Mouse (Mus musculus): ENCODE measurements around the gene Slc8a3. TPM values are rescaled to one million over a fixed set of nuclear protein-coding genes. Genes with fewer than 3 reads are reported as not detected.

The Slc8a3 gene
- total and polyA plus RNA-seq, 3 experiments, result not detected

DNA sequence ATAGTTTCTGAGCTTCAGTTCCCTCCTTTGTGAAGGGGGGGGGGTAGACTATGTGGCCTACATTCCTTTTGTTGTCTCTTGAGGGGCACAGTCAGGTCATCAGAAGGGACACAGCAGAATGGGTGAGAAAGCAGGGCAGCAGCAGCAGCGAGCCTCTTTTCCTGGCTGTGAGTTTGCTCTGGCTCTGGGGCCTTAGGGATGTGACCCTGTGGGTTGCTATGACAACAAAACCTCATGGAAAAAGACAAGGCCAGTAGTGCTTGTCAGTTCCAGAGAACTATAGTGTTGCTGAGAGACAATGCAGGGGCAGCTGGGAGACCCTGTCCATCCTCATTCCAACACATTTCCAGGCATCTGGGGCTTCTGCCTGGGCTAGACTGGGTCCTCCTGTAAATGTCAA is 129.8 kb downstream of the Slc8a3 start:
- H3K36me3 ChIP-seq (ENCODE audit: control insufficient read depth in 1 of 2, insufficient read depth in 2 of 2, low read length in 2 of 2), result no peaks in the 10 kb centered on the region
- H3K27ac ChIP-seq (ENCODE audit: control insufficient read depth, low read depth, low read length), result no peak overlapping the region
- H3K79me2 ChIP-seq (ENCODE audit: control insufficient read depth, insufficient read depth, low read length, poor library complexity), result no peaks in the 10 kb centered on the region
- TF ChIP-seq HCFC1 (IDR thresholded peaks at IDR 0.05; ENCODE audit: low read depth, low read length) (no peak), MXI1 (IDR thresholded peaks at IDR 0.05; ENCODE audit: low read depth, low read length) (no peak), BHLHE40 (IDR thresholded peaks at IDR 0.05; ENCODE audit: borderline replicate concordance, low read depth, low read length) (no peak), TAL1 (IDR thresholded peaks at IDR 0.05; ENCODE audit: low read length) (no peak), MAFK (IDR thresholded peaks at IDR 0.05; ENCODE audit: borderline replicate concordance, low read depth, low read length) (no peak), ELF1 (IDR thresholded peaks at IDR 0.05; ENCODE audit: low read depth, low read length) (no peak), POLR2A (IDR thresholded peaks at IDR 0.05; ENCODE audit: control insufficient read depth in 1 of 2, insufficient read depth in 1 of 2, low read depth in 1 of 2, low read length in 2 of 2, poor library complexity in 1 of 2) (no peak), POLR2AphosphoS5 (IDR thresholded peaks at IDR 0.05; ENCODE audit: borderline replicate concordance, low read depth, low read length) (no peak), USF2 (IDR thresholded peaks at IDR 0.05; ENCODE audit: borderline replicate concordance in 1 of 2, insufficient read depth in 1 of 2, low read depth in 1 of 2, low read length in 2 of 2) (no peak), TCF12 (IDR thresholded peaks at IDR 0.05; ENCODE audit: low read depth, low read length) (no peak), ZNF384 (IDR thresholded peaks at IDR 0.05; ENCODE audit: low read depth, low read length) (no peak), CHD1 (IDR thresholded peaks at IDR 0.05; ENCODE audit: low read depth, low read length) (no peak), ZMIZ1 (IDR thresholded peaks at IDR 0.05; ENCODE audit: low read depth, low read length) (no peak), KAT2A (conservative IDR thresholded peaks at IDR 0.05; ENCODE audit: low read depth, low read length) (no peak), SIN3A (IDR thresholded peaks at IDR 0.05; ENCODE audit: low read length) (no peak)
- no peaks in the 10 kb centered on the region; a peak in 1 of 4 replicates for H3K4me1 ChIP-seq (ENCODE audit: control insufficient read depth in 1 of 2, insufficient read depth in 2 of 2, low read length in 2 of 2)
- H3K9me3 ChIP-seq (replicated peaks; ENCODE audit: insufficient read depth, low read length), result no peaks in the 10 kb centered on the region
- H3K9ac ChIP-seq (ENCODE audit: control insufficient read depth, low read depth, low read length, poor library complexity, severe bottlenecking), result no peak overlapping the region
- no peaks in the 10 kb centered on the region; a peak in 1 of 4 replicates for H3K27me3 ChIP-seq (ENCODE audit: control insufficient read depth in 1 of 2, insufficient read depth in 2 of 2, low read length in 2 of 2)
- no peak for DNase-seq (ENCODE audit: low read depth, low spot score)
- no peak overlapping the region for H3K4me3 ChIP-seq (ENCODE audit: control insufficient read depth in 1 of 2, insufficient read depth in 1 of 2, low read depth in 2 of 2, low read length in 2 of 2)

- DNase-seq (ENCODE audit: low read depth, low spot score), result peak; percentile 6
- Histone ChIP-seq H3K79me2 (ENCODE audit: control insufficient read depth, insufficient read depth, low read length, poor library complexity) (no peaks in the 10 kb centered on the region), H3K4me1 (ENCODE audit: control insufficient read depth in 1 of 2, insufficient read depth in 2 of 2, low read length in 2 of 2) (peaks cover 0 to 4% of the 10 kb centered on the region in 2 experiments; a peak in 2 of 4 replicates), H3K9ac (ENCODE audit: control insufficient read depth, low read depth, low read length, poor library complexity, severe bottlenecking) (no peak overlapping the region), H3K4me3 (ENCODE audit: control insufficient read depth in 1 of 2, insufficient read depth in 1 of 2, low read depth in 2 of 2, low read length in 2 of 2) (no peak overlapping the region), H3K27me3 (ENCODE audit: control insufficient read depth in 1 of 2, insufficient read depth in 2 of 2, low read length in 2 of 2) (no peaks in the 10 kb centered on the region), H3K9me3 (replicated peaks; ENCODE audit: insufficient read depth, low read length) (no peaks in the 10 kb centered on the region), H3K36me3 (ENCODE audit: control insufficient read depth in 1 of 2, insufficient read depth in 2 of 2, low read length in 2 of 2) (no peaks in the 10 kb centered on the region; a peak in 1 of 4 replicates), H3K27ac (ENCODE audit: control insufficient read depth, low read depth, low read length) (no peak overlapping the region)
- TF ChIP-seq MAZ (IDR thresholded peaks at IDR 0.05; ENCODE audit: low read depth, low read length) (no peak), RAD21 (IDR thresholded peaks at IDR 0.05; ENCODE audit: low read depth, low read length) (peak; percentile 31), NELFE (IDR thresholded peaks at IDR 0.05; ENCODE audit: low read depth, low read length) (no peak), EP300 (IDR thresholded peaks at IDR 0.05; ENCODE audit: low read depth in 1 of 2, low read length in 2 of 2) (no peak), CTCF (IDR thresholded peaks at IDR 0.05 in 2 of 3, conservative IDR thresholded peaks at IDR 0.05 in 1 of 3; ENCODE audit: control insufficient read depth in 1 of 3, insufficient read depth in 1 of 3, low read depth in 2 of 3, low read length in 3 of 3, poor library complexity in 1 of 3, severe bottlenecking in 1 of 3) (peak in 1 of 3 experiments; percentile 56; a peak in 3 of 6 replicates)
Measured at GRCm38 (mm10) chr12:81199280-81199955, 133.6 kb downstream of the Slc8a3 start.
